Mouse (Mus musculus): ENCODE results near the gene Stn1.

GRCm38 (mm10) chr19:47473453-47473852, 63.9 kb downstream of the Stn1 start:
- no peak for TF ChIP-seq GATA1 (IDR thresholded peaks at IDR 0.05; ENCODE audit: borderline replicate concordance, low read length)
- no peak for TF ChIP-seq FLI1 (IDR thresholded peaks at IDR 0.05; ENCODE audit: low read length)
